Mouse (Mus musculus) ES-Bruce4 (cell line): ENCODE measurements around the gene Mecom.

ENCODE experiments used
- CTCF ChIP-seq: IDR thresholded peaks from one replicate; pipeline ENCODE4 v1.8.1; 2011; ENCODE audit warnings: low read depth, low read length
- POLR2A ChIP-seq: IDR thresholded peaks from one replicate; pipeline ENCODE4 v1.8.1; 2011; ENCODE audit warnings: low read length; ENCODE audit not compliant: insufficient read depth

- TF ChIP-seq POLR2A (no peak), CTCF (no peak)
Measured at GRCm38 (mm10) chr3:30286529-30286928, 261.3 kb downstream of the Mecom start.
